In genomic region chr5:92856346-92856745, GRCm38 (mm10) we compare ENCODE assay signal across 9 mouse cellular contexts.
DNase-seq lines count a peak whose midpoint lies in the region; ATAC-seq and TF ChIP-seq lines count a peak whose summit lies in the region.
"Had no signal": no experiment of that assay in that cellular context is flagged by ENCODE, and none has a peak within 500 bp of the region (broad histone marks: within the 10 kb centered on the region; RNA-seq: fewer than 3 reads in every experiment).

No protein-coding gene starts in this region.

- DNase-seq in kidney, adult 2 months = peak; percentile 58
- peak; percentile 75 for DNase-seq in brain, adult 2 months (ENCODE audit: low read depth, low spot score)
- DNase-seq in embryo, embryonic 10 days (ENCODE audit: low spot score) = no peak
- DNase-seq in liver, postnatal 0 days = no peak
- DNase-seq in thymus, postnatal 4 days = no peak

- peak overlapping the region; percentile 37 for H3K4me3 ChIP-seq in kidney, adult 2 months (ENCODE audit: insufficient read depth, low read depth, low read length)
- no peak overlapping the region for H3K4me3 ChIP-seq in kidney, embryonic 16.5 days (ENCODE audit: low read length)
- H3K4me3 ChIP-seq in heart, embryonic 11.5 days (ENCODE audit: low read depth, low read length) = no peak overlapping the region
- no peak overlapping the region for H3K4me3 ChIP-seq in limb, embryonic 13.5 days
- H3K4me3 ChIP-seq in liver, postnatal 0 days (ENCODE audit: low read depth, low read length) = no peak overlapping the region
- H3K4me3 ChIP-seq: hindbrain, embryonic 15.5 days had no signal

- ATAC-seq in kidney, embryonic 16.5 days (ENCODE audit: low FRiP score, low TSS enrichment) = no peak
- ATAC-seq in heart, embryonic 11.5 days (replicated peaks; ENCODE audit: insufficient number of reproducible peaks, low FRiP score, low TSS enrichment) = no peak
- ATAC-seq in limb, embryonic 13.5 days (ENCODE audit: low FRiP score, low read depth) = no peak
- ATAC-seq in liver, postnatal 0 days = no peak

- TF ChIP-seq EP300 in liver, postnatal 0 days (IDR thresholded peaks at IDR 0.05; ENCODE audit: low read depth) = no peak

- no peak for TF ChIP-seq POLR2A in kidney, adult 2 months (IDR thresholded peaks at IDR 0.05; ENCODE audit: low read depth, low read length)

- H3K27ac ChIP-seq in kidney, adult 2 months (ENCODE audit: insufficient read depth, low read depth, low read length) = peak overlapping the region; percentile 85
- no peak overlapping the region for H3K27ac ChIP-seq in kidney, embryonic 16.5 days (ENCODE audit: low read length)
- no peak overlapping the region for H3K27ac ChIP-seq in heart, embryonic 11.5 days (ENCODE audit: low read depth, low read length)
- no peak overlapping the region for H3K27ac ChIP-seq in limb, embryonic 13.5 days
- no peak overlapping the region for H3K27ac ChIP-seq in liver, postnatal 0 days (ENCODE audit: low read depth)
- H3K27ac ChIP-seq: hindbrain, embryonic 15.5 days had no signal

- H3K4me1 ChIP-seq in kidney, adult 2 months (ENCODE audit: control insufficient read depth, insufficient read depth, low read length) = peaks cover 22% of the 10 kb centered on the region
- peaks cover 22% of the 10 kb centered on the region for H3K4me1 ChIP-seq in kidney, embryonic 16.5 days (ENCODE audit: insufficient read depth, low read length)
- H3K4me1 ChIP-seq in heart, embryonic 11.5 days (ENCODE audit: control insufficient read depth, insufficient read depth, low read length) = peaks cover 8% of the 10 kb centered on the region
- H3K4me1 ChIP-seq in limb, embryonic 13.5 days = peaks cover 12% of the 10 kb centered on the region
- no peaks in the 10 kb centered on the region for H3K4me1 ChIP-seq in liver, postnatal 0 days (ENCODE audit: insufficient read depth)

- no peak overlapping the region; the same call in 1 of the 2 replicates for H3K4me2 ChIP-seq in kidney, embryonic 16.5 days (replicated peaks; ENCODE audit: low read depth, low read length)
- peak overlapping the region; percentile 45 for H3K4me2 ChIP-seq in heart, embryonic 11.5 days
- peak overlapping the region; percentile 41 for H3K4me2 ChIP-seq in limb, embryonic 13.5 days (replicated peaks)
- no peak overlapping the region for H3K4me2 ChIP-seq in liver, postnatal 0 days (ENCODE audit: low read depth, low read length)
- H3K4me2 ChIP-seq: hindbrain, embryonic 15.5 days had no signal

- WGBS in kidney, adult 2 months = 17% methylated on average over 15 of the region's 15 CpGs
- whole genome bisulfite sequencing in kidney, embryonic 16.5 days = 24% methylated on average over 15 of the region's 15 CpGs
- 31% methylated on average over 15 of the region's 15 CpGs for WGBS in heart, embryonic 11.5 days (ENCODE audit: insufficient replicate concordance)
- WGBS in limb, embryonic 13.5 days = 24% methylated on average over 15 of the region's 15 CpGs
- 63% methylated on average over 15 of the region's 15 CpGs for WGBS in liver, postnatal 0 days (ENCODE audit: insufficient replicate concordance)

- no peaks in the 10 kb centered on the region for H3K27me3 ChIP-seq in kidney, adult 2 months (replicated peaks; ENCODE audit: control insufficient read depth, insufficient read depth, low read length)
- no peaks in the 10 kb centered on the region for H3K27me3 ChIP-seq in kidney, embryonic 16.5 days (ENCODE audit: insufficient read depth, low read length)
- no peaks in the 10 kb centered on the region for H3K27me3 ChIP-seq in heart, embryonic 11.5 days (ENCODE audit: control insufficient read depth, insufficient read depth, low read length)
- no peaks in the 10 kb centered on the region for H3K27me3 ChIP-seq in limb, embryonic 13.5 days
- no peaks in the 10 kb centered on the region for H3K27me3 ChIP-seq in liver, postnatal 0 days (ENCODE audit: insufficient read depth, low read length)
- H3K27me3 ChIP-seq: hindbrain, embryonic 15.5 days had no signal

- no peaks in the 10 kb centered on the region for H3K9me3 ChIP-seq in kidney, embryonic 16.5 days (ENCODE audit: low read length)
- H3K9me3 ChIP-seq in heart, embryonic 11.5 days (replicated peaks; ENCODE audit: control insufficient read depth, low read length) = no peaks in the 10 kb centered on the region
- no peaks in the 10 kb centered on the region for H3K9me3 ChIP-seq in limb, embryonic 13.5 days
- H3K9me3 ChIP-seq in liver, postnatal 0 days (ENCODE audit: low read length) = no peaks in the 10 kb centered on the region
- H3K9me3 ChIP-seq: hindbrain, embryonic 15.5 days had no signal

- H3K36me3 ChIP-seq in kidney, adult 2 months (ENCODE audit: control insufficient read depth, insufficient read depth, low read length) = no peaks in the 10 kb centered on the region
- H3K36me3 ChIP-seq in kidney, embryonic 16.5 days (ENCODE audit: insufficient read depth, low read length) = no peaks in the 10 kb centered on the region
- H3K36me3 ChIP-seq in heart, embryonic 11.5 days (ENCODE audit: control insufficient read depth, insufficient read depth, low read length) = no peaks in the 10 kb centered on the region
- no peaks in the 10 kb centered on the region for H3K36me3 ChIP-seq in limb, embryonic 13.5 days
- no peaks in the 10 kb centered on the region for H3K36me3 ChIP-seq in liver, postnatal 0 days (replicated peaks; ENCODE audit: insufficient read depth, low read length)
- H3K36me3 ChIP-seq: hindbrain, embryonic 15.5 days had no signal

- no peak for TF ChIP-seq CTCF in kidney, adult 2 months (conservative IDR thresholded peaks at IDR 0.05; ENCODE audit: insufficient read depth, insufficient read length, low read depth, low read length)
- no peak for TF ChIP-seq CTCF in liver, postnatal 0 days (IDR thresholded peaks at IDR 0.05; ENCODE audit: low read depth)

- H3K9ac ChIP-seq in kidney, embryonic 16.5 days (replicated peaks; ENCODE audit: low read length) = no peak overlapping the region
- H3K9ac ChIP-seq in heart, embryonic 11.5 days (ENCODE audit: low read depth, low read length) = 0 out of 2 replicates have a peak overlapping the region, but pooled peaks have one; percentile 10
- H3K9ac ChIP-seq in limb, embryonic 13.5 days = no peak overlapping the region
- no peak overlapping the region for H3K9ac ChIP-seq in liver, postnatal 0 days (replicated peaks)
- H3K9ac ChIP-seq: hindbrain, embryonic 15.5 days had no signal

Comparison
In these comparisons a context has a peak if more than half of its experiments do, and no peak if none do; other contexts are left out.
1. DNase-seq: peak in kidney, adult 2 months (single experiment) and brain, adult 2 months (single experiment); none in embryo, embryonic 10 days (single experiment), liver, postnatal 0 days (single experiment) and thymus, postnatal 4 days (single experiment).
2. H3K4me2 ChIP-seq: peak in heart, embryonic 11.5 days (single experiment) and limb, embryonic 13.5 days (single experiment); none in kidney, embryonic 16.5 days (single experiment) and liver, postnatal 0 days (single experiment).